Mouse (Mus musculus) bone marrow macrophage, adult 2 months (primary cell): Measurements from ENCODE around the gene Birc7.

Experiments
- CTCF ChIP-seq: IDR thresholded peaks from 2 replicates; pipeline ENCODE4 v1.5.1; 2012; ENCODE audit warnings: low read depth, mild to moderate bottlenecking, low read length, moderate library complexity
- POLR2A ChIP-seq: IDR thresholded peaks from 2 replicates; pipeline ENCODE4 v1.6.1; 2012; ENCODE audit warnings: mild to moderate bottlenecking, low read depth, low read length, borderline replicate concordance

DNA sequence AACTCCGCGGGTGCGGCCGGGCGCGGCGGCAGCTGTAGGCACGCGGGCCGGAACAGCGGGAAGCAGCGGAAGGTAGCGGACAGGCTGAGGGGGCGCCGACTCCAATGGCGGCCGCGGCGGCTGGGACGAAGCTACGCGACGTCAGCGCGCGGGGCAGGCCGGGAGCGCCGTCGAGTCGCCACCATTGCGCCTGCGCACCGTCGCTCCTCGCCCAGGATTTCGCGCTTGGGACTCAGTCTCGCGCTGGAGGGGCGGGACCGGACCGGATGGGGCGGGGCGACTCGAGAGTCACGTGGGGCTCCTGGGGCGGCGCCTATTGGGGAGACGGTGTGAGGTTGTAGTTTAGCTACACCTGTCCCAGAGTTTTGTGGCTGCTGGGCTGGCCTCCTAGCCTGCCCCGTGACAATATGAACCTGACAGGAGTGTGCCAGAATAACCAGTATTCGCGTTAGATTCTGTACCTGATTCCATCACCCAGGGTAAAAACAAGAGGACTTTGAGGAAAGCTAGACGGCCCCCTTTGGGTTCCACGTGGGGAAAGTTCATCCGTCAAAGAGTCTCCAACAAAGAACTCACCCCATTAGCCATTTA is 7.9 kb upstream of the Birc7 start, which contains the start of gene Ythdf1:
- TF ChIP-seq CTCF (no peak), POLR2A (no peak)
